ENCODE assay signal across 8 mouse cellular contexts in genomic region chr13:89741766-89742685, GRCm38 (mm10). TPM values are rescaled to one million over a fixed set of nuclear protein-coding genes. Genes with fewer than 3 reads are reported as not detected.
DNase-seq lines count a peak whose midpoint lies in the region; ATAC-seq and TF ChIP-seq lines count a peak whose summit lies in the region.

Gene Vcan, minus strand, starts transcription at chr13:89742509.

- H3K36me3 ChIP-seq in thymus, adult 2 months (ENCODE audit: control insufficient read depth, insufficient read depth, low read length): no peaks in the 10 kb centered on the region
- H3K36me3 ChIP-seq in kidney, embryonic 14.5 days (ENCODE audit: control insufficient read depth, insufficient read depth, low read length): no peaks in the 10 kb centered on the region
- H3K36me3 ChIP-seq in liver, embryonic 13.5 days: no peaks in the 10 kb centered on the region
- no peaks in the 10 kb centered on the region for H3K36me3 ChIP-seq in neural tube, embryonic 12.5 days

- peak within 1 kb of the TSS; percentile 75 for H3K4me2 ChIP-seq in kidney, embryonic 14.5 days (replicated peaks; ENCODE audit: low read depth, low read length)
- peak within 1 kb of the TSS; percentile 79 for H3K4me2 ChIP-seq in liver, embryonic 13.5 days
- peak within 1 kb of the TSS; percentile 93 for H3K4me2 ChIP-seq in neural tube, embryonic 12.5 days (replicated peaks)

- 2% methylated on average over 40 of the region's 40 CpGs for WGBS in thymus, adult 2 months
- WGBS in kidney, embryonic 14.5 days: under 1% methylated on average over 40 of the region's 40 CpGs
- WGBS in liver, embryonic 13.5 days (ENCODE audit: insufficient replicate concordance): under 1% methylated on average over 40 of the region's 40 CpGs
- under 1% methylated on average over 40 of the region's 40 CpGs for WGBS in neural tube, embryonic 12.5 days

- TF ChIP-seq POLR2A in thymus, adult 2 months (IDR thresholded peaks at IDR 0.05; ENCODE audit: control insufficient read depth, extremely low read depth, insufficient read depth, low read length, poor library complexity): no peak

- TF ChIP-seq CTCF in thymus, adult 2 months (IDR thresholded peaks at IDR 0.05; ENCODE audit: borderline replicate concordance, control insufficient read depth, extremely low read depth, insufficient read depth, low read length, poor library complexity): no peak

- H3K27ac ChIP-seq in thymus, adult 2 months (ENCODE audit: control insufficient read depth, insufficient read depth, low read length): no peak within 1 kb of the TSS
- H3K27ac ChIP-seq in kidney, embryonic 14.5 days (ENCODE audit: low read depth, low read length): peak within 1 kb of the TSS; percentile 84
- no peak within 1 kb of the TSS for H3K27ac ChIP-seq in liver, embryonic 13.5 days
- 0 out of 2 replicates have a peak within 1 kb of the TSS, but pooled peaks have one; percentile 10 for H3K27ac ChIP-seq in neural tube, embryonic 12.5 days

- H3K4me3 ChIP-seq in thymus, adult 2 months (ENCODE audit: control insufficient read depth, insufficient read depth, low read length): no peak within 1 kb of the TSS
- peak within 1 kb of the TSS; percentile 70 for H3K4me3 ChIP-seq in kidney, embryonic 14.5 days (ENCODE audit: low read length)
- peak within 1 kb of the TSS; percentile 65 for H3K4me3 ChIP-seq in liver, embryonic 13.5 days (replicated peaks)
- peak within 1 kb of the TSS; percentile 60 for H3K4me3 ChIP-seq in neural tube, embryonic 12.5 days

- peaks cover 13% of the 10 kb centered on the region for H3K27me3 ChIP-seq in thymus, adult 2 months (ENCODE audit: control insufficient read depth, insufficient read depth, low read length)
- no peaks in the 10 kb centered on the region for H3K27me3 ChIP-seq in kidney, embryonic 14.5 days (ENCODE audit: control insufficient read depth, insufficient read depth, low read length)
- H3K27me3 ChIP-seq in liver, embryonic 13.5 days: peaks cover 62% of the 10 kb centered on the region
- H3K27me3 ChIP-seq in neural tube, embryonic 12.5 days (replicated peaks): no peaks in the 10 kb centered on the region

- peaks cover 14% of the 10 kb centered on the region for H3K4me1 ChIP-seq in thymus, adult 2 months (replicated peaks; ENCODE audit: control insufficient read depth, insufficient read depth, low read length)
- peaks cover 6% of the 10 kb centered on the region; the same call in 1 of the 2 replicates for H3K4me1 ChIP-seq in kidney, embryonic 14.5 days (ENCODE audit: control insufficient read depth, insufficient read depth, low read length)
- H3K4me1 ChIP-seq in liver, embryonic 13.5 days (replicated peaks): peaks cover 32% of the 10 kb centered on the region
- H3K4me1 ChIP-seq in neural tube, embryonic 12.5 days: peaks cover 16% of the 10 kb centered on the region

- DNase-seq in thymus, adult 2 months: peak; percentile 3
- no peak for DNase-seq in thymus, postnatal 36 days
- DNase-seq in embryo, embryonic 9.5 days (ENCODE audit: extremely low spot score): peak; percentile 85
- peak; percentile 54 to 57 for DNase-seq in heart, adult 18-20 months
- DNase-seq in liver, embryonic 13.5 days: no peak
- DNase-seq in urinary bladder, postnatal 25 days (ENCODE audit: low spot score): peak; percentile 28

- peak within 1 kb of the TSS; percentile 80 for H3K9ac ChIP-seq in kidney, embryonic 14.5 days (ENCODE audit: low read depth, low read length)
- H3K9ac ChIP-seq in liver, embryonic 13.5 days: no peak within 1 kb of the TSS
- H3K9ac ChIP-seq in neural tube, embryonic 12.5 days: peak within 1 kb of the TSS; percentile 73

- H3K9me3 ChIP-seq in kidney, embryonic 14.5 days (ENCODE audit: control insufficient read depth, low read length): no peaks in the 10 kb centered on the region
- H3K9me3 ChIP-seq in liver, embryonic 13.5 days (replicated peaks): no peaks in the 10 kb centered on the region
- H3K9me3 ChIP-seq in neural tube, embryonic 12.5 days: no peaks in the 10 kb centered on the region

- peak; percentile 78 for ATAC-seq in kidney, embryonic 14.5 days (ENCODE audit: low FRiP score, low TSS enrichment)
- ATAC-seq in liver, embryonic 13.5 days (ENCODE audit: low read depth): no peak
- peak; percentile 25 for ATAC-seq in neural tube, embryonic 12.5 days (ENCODE audit: low FRiP score, low read depth)

RNA-seq across cellular contexts. Expression of gene Vcan, which starts in this region (rescaled TPM):
- polyA plus RNA-seq in thymus, adult 2 months (2012; rRNA removed): 1.4 and 2.7 TPM in 2 replicates
- total RNA-seq in heart, adult 18-20 months (2021): 1 to 10 TPM; 6.1 to 7.3 TPM
- polyA plus RNA-seq in kidney, embryonic 14.5 days (2014; fragmentation: Nextera tagmentation; extraction: Ambion mirVana): 121 and 124 TPM in 2 replicates
- 1.8 and 2.0 TPM in 2 replicates for polyA plus RNA-seq in liver, embryonic 13.5 days (2015; fragmentation: Nextera tagmentation; extraction: Ambion mirVana)
- 36.3 and 47.3 TPM in 2 replicates for polyA plus RNA-seq in neural tube, embryonic 12.5 days (2016; fragmentation: Nextera tagmentation; extraction: Ambion mirVana)

Comparison
In these comparisons a context has a peak if more than half of its experiments do, and no peak if none do; other contexts are left out.
1. DNase-seq: peak in thymus, adult 2 months (single experiment), embryo, embryonic 9.5 days (single experiment), heart, adult 18-20 months (2 of 2) and urinary bladder, postnatal 25 days (single experiment); none in thymus, postnatal 36 days (0 of 2) and liver, embryonic 13.5 days (single experiment).
2. H3K27ac ChIP-seq: peak in kidney, embryonic 14.5 days (single experiment) and neural tube, embryonic 12.5 days (single experiment); none in thymus, adult 2 months (single experiment) and liver, embryonic 13.5 days (single experiment).
3. Peak in every context shown above with its lines, with median percentiles within 50 percentile points of each other: H3K4me2 ChIP-seq.